Mouse (Mus musculus) v-Abl transformed pro-B cells (cell line): ENCODE measurements around the gene Itpkb.

Experiments used
- in situ Hi-C, 2 experiments: fragments of 400-800 bp; cut with MboI; formaldehyde crosslinking; loops; one replicate each; pipeline ENCODE4 v1.15.1; 2025; ENCODE audit not compliant: unreplicated experiment in 2 of 2

Itpkb gene

DNA sequence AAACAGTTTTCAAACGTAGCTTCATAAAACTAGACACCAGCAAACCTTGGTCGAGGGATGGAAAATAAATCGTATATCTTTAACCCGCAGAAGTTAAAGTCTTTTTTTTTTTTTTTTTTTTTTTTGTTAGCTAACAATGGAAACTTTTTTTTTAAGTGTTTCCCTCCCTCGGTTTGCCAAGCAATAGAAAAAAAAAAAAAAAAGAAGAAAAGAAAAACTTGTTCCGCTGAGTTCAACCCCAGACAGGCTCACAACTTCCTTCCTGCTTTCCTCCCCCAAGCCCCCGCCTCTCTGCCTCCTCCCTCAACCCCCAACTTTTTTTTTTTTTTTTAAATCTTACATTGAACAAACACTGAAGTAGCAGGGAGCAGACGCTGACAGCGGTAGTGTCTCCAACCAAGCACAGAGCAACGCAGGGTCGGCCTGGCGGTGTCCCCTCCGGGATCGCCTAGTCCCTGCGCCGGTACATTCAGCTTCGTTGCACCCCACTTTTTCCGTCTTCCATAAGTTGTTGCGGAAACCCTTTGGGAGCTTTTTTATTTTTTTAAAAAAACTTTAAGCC, at the start of gene Itpkb:
TSS of gene Itpkb (plus strand) at position 341 of the 562 bp plus-strand sequence.
- in situ Hi-C loops = loop anchor here in 1 of 2 experiments (5.0 kb wide), 1 partner anchor 77 kb away; no protein-coding TSS in a partner anchor

DNA sequence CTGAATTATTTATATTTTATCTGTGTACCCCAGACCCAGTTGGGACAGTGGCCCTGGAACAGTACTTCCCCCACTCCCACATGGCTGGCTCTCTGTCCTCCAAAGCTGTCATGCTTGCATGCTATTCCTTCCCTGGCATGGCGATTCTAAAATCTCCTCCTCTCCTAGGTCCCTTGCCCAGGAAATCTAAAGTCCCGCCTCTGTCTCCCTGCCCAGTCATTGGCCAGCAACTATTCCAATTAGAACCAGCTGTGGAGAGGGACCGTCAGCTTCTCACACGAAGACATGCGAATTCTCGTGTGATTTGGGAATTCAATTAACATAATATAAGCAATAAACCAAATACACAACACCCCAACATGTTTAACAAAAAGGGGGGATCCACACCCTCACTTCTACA, 47.7 kb upstream of the Itpkb start:
- in situ Hi-C loops = no loop called here

DNA sequence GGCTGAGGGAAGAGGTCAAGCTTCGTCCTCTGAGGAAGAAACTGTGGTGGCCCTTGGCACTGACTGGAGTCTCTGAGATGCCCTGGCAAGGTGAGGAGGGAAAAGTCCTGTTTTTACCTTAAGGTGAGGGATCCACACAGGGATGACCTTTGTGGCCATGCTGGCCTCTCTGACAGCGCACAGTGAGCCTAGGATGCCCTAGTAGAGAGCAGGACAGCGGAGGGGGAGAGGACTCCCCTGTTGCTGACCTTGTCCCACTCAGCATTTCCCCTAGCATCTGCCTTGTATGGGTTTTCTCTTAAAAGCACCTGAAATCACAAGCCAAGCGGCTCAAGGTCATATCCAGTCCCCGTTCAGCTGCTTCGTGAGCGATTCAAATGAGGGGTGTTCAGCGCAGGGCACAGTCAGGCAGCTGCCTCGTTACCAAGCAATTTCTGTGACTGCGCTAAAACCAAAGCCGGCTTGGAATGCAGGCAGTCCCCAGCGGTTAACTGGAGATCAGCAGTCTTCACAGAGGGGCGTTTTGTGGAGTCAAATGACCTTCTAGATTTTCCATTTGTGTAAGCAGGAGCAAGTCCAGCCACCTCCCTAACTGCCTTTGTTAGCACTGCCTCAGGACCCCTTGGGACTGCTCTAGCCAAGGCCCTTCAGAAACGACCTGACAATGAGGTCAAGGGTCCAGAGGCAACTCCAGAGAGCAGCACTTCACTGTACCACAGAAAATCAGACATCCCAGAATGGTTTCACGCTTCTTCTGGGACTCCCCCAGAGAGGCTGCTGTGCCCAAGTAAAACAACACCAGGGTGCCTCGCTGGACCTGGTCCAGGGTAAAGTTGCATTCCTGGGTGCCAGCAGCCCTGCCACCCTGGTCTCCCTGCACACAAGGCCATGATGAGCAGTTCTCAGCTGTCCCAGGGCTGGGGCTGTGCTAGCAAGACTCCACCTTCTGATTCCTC, 46.2 kb upstream of the Itpkb start:
- in situ Hi-C loops = no loop called here

DNA sequence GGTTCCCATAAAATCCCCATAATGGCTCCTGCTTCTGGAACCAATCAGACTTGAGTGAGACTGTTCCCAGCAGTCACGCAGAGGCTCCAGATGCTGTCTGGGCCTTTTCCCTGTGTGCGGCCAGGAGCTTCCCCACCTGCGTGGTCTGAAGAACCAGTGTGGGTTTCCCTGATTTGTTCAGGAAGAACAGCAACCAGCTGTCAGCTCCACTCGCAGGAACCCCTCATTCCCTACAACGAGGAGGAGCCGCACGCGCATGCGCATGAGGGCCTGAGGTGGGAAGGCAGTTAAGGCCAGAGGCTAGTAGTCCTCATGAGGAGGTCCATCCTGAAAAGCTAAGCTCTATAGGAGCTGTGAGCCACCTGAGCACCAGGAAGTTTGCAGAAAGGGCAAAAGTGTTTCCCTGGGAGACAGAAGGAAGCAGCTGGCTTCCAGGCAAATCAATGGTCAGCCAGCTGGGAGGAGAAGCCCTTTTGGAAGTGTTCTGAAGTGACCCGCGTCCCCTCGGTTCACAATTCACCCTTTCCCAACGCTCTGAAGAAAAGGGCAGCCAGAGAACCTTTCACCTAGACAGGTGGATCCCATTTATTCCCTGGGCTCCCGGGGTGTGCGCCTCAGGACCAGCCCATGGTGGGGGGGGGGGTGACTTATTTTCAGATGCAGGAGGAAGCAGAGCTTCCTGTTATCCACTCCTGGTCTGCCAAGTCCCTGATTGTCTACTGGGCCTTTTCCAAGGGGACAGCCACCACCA, 44.0 kb upstream of the Itpkb start:
- in situ Hi-C loops = no loop called here

DNA sequence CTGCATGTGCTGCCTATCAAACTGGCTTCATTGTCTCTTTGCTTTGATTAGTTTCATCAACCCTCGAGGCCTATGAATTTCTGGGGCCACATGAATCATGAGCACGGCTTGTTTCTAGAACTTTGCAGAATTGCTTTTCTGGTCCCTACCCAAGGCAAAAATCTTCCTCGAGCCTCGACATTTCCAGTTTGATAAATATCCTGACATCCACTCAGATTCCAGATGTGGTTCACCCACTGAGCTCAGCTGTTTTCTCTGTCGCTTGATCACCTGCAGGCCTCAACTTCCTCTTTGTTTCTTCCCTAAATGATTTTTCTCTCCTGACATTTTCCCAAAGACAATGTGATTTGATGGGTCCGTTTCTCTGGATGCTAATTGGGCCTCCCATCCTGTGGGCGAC, 42.1 kb upstream of the Itpkb start:
- in situ Hi-C loops = no loop called here

DNA sequence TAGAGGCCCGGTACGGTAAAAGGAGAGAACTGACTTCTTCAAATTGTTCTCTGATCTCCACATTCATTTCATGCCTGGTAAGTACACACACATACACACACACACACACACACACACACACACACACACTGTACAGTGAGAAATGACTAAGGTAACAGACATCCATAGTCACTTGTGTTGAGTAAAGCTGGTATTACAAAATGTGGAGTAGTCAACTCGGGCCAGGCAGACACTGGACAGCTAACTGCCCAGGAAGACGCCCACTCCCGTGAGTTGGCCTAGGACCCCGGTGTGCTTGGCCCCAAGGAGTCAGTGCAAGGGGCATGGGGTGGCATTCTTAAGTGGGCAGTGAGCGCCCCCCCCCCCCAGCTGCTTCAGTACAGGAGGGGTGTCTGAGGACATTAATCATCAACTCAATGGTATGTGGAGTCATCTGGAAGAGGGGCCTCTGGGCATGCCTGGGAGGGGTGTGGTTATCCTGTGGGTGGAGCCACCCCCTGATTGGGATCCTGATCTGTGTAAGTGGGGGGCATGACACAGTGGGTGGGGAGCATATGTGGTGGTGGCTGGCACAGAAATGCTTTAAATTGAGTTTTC, 41.3 kb upstream of the Itpkb start:
- in situ Hi-C loops = no loop called here

DNA sequence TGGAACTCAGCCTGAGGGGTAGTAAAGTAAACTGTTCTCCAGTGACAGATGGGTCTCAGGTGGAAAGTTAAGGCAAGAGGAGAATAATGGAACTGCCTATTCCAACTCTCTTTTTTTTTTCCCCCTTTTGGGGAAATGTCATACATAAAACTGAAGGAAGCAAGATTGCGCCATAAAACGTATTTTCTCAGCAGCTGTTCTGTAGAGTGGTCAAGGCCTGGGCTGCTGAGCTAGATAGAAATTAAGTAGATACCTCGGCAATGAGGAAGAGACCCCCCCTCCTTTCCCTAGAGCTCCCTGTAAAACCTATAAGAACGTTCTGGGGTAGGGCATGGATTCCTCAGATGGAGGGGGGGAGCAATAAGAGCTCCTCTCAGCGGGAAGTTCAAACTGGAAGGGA, 40.5 kb upstream of the Itpkb start:
- in situ Hi-C loops = no loop called here

DNA sequence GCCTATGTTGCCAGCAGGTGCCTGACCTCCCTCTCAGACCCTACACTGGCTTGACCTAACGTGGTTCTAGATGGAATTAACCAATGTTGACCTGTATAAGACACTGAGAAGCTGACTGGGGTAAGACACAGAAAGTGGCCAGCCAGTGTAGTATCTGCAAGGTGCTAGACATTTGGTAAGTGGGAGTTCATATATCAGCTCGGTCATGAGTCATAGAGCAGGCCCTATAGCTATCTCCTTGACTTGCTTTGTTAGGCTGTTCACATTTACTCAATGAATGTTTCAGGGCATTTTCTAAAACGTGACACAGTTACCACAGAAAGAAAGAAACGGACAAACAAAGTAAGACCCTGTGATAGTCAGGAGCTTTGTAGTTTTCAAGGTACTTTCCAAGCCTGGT, 39.9 kb upstream of the Itpkb start:
- in situ Hi-C loops = no loop called here

DNA sequence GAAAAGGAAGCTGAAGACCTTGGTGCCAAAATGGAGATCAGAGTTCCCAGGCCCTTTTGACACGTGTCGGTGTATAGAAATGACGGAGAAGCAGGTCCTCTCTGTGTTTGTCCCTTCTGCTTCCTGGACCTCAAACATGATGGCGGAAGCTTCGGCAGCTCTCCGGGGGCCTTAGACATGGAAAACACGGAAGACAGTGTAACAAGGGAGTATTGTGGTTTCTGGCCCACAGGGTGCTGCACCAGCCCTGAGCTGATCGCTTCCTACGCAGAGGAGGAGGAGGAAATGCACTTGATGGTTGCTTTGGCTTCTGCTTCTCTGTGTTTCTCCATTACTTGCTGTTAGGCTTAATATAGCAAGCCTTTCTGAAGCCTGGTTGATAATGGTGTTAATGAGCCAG, 34.2 kb upstream of the Itpkb start:
- in situ Hi-C loops = no loop called here

DNA sequence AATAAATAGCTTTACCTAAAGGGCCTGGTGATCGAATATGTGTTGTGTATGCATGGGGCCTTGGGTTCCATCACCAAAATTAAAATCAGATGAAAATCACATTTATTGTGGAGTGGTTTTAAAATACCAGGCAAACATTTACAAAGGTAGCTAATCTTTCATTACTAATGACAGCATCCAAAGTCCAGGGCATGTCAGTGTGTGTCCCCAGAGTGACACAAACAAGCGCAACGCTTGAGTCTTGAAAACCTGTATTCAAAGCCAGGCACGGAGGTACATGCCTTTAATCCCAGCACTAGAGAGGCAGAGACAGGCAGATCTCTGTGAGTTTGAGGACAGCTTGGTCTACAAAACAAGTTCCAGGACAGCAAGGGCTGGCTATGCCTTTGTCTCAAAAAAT, 30.6 kb upstream of the Itpkb start:
- in situ Hi-C loops = no loop called here

DNA sequence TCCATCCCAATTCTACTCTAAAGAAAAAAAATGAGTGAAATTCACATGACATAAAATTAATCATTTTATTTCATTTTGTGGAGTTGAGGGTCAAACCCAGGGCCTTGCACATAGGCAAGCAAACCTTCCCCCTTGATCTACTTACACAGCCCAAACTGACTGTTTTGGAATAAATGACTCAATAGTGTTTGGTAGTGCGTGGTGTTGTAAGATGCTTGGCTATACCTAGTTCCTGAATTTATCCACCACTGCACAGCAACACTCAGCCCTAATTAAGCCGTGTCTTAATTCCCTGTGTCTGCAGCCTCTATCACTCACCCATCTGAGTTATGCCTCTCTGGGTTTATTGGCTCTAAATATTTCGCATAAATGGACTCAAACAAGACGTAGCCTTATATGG, 30.0 kb upstream of the Itpkb start:
- in situ Hi-C loops = no loop called here

DNA sequence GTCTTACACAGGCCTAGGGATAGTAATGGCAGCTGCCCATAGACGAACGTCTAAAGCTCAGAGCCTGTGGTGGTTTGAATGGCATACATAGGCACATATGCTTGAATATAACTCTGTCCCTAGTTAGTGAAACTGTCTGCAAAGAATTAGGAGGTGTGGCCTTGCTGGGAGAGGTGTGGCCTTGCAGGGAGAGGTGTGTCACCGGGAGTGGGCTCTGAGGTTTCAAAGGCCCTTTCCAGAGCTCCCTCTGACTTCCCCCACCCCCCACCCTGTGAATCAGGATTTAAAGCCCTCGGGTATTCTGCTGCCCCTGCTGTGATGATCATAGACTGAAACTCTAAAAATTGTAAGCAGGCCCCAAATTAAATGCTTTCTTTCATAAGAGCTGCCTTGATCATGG, 29.3 kb upstream of the Itpkb start:
- in situ Hi-C loops = no loop called here

DNA sequence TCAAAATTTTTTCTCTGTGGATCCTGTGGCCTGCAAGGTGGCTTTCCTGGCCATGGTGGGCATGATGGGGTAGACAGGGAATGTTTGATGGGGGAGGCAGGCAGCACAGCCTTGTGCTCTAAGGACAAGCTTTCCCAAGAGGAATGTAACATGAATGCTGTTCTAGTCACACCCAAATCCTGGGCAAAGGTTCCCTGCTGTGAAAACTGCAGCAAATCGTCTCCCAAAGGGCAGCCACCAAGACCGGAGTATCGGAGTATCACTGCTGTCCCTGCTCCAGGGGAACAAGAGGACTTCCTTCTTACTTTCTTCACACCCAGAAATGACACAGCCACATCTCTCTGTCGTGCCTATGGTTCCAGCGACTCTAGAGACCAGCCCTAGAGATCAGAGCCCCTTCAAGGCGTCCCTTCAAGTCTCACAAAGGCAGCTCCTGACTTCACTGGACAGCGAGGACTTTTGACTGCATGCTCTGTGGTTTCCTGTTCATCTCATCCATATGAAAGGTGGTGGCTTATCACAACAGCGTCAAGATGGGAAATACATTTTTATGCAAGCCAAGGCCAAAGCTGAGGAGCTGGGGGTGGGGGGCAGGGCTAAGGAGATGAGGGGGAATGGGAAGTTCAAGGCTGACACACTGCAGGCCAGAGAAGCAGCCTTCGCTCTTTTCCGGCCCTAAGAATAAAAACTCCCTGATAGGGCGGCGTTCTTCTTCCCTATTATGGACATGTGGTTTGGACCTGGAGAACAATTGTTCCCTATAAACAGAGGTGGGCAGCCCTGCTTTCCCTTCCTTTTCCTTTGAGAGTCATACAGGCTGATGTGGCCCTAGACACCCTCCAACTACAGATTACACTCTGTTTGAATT, 27.8 kb upstream of the Itpkb start:
- in situ Hi-C loops = no loop called here

DNA sequence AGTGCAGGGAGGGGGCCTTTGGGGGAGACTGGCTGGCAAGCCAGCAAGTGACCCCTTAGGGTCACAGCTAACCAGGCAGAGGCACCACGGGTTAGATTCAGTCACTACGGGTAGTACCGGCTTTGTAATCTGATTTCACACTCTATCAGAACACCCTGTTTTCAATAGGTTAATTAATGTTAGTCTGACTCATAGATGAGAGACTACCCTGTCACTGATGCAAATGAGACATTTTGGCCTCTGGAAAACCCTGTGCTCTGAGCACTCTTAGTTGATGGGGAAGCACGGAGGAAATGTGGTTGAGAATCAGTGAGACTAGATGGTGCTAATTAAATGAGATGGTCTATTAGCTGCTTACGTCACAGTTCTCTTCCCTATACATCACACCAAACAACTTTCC, 26.7 kb upstream of the Itpkb start:
- in situ Hi-C loops = no loop called here

DNA sequence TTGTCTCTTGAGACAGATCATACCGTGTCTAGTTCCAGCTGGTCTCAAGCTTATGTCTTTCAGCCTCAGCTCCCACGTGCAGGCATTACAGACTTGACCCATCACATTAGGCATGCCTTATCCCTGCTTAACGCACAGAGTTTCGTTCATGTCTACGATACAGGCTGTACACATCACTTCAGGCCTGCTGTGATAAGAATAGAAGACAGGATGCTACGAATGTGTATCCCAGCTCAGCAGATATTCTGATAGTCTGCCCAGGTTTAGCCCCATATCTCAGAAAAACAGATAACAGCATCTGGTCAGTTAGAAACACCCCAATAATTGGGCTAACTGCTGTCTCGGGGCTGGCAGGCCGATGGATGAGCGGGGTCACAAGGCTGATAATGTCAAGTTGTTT, 23.4 kb upstream of the Itpkb start:
- in situ Hi-C loops = no loop called here

DNA sequence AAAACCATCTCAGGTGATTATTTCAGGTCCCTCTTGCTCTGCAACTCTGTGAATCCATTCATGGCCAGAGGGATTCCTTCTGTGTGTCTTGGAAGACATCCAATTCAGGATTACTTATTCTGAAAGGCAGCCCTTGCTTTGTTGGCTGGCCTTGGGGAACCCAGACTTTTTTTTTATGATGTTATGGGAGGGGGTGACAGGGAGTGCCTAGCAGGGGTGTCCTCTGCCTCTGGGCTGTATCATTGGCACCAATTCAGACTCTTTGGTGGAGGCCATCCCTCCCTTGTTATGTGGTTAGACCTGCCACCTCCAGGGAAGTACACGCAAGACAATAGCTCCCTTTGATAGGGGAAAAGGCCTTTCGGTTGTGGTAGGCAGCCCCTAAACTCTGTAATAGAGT, 22.6 kb upstream of the Itpkb start:
- in situ Hi-C loops = no loop called here

DNA sequence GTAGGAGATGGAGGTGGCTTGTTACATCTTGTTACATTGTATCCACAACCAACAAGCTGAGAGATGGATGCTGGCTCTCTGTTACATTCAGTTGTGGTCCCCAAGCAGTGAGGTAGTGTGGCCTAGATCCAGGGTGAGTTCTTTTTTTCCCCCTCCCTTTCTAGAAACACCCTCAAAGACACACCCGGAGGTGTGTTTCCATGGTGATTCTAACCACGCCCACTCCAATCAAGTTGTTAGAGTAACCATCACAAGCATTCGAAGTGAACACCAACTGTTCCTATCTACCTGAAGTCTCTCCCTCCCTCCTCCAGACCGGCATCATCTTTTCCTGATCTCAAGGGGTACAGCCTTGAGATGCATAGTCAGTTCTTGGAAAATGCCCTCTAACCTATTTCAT, 21.4 kb upstream of the Itpkb start:
- in situ Hi-C loops = no loop called here

DNA sequence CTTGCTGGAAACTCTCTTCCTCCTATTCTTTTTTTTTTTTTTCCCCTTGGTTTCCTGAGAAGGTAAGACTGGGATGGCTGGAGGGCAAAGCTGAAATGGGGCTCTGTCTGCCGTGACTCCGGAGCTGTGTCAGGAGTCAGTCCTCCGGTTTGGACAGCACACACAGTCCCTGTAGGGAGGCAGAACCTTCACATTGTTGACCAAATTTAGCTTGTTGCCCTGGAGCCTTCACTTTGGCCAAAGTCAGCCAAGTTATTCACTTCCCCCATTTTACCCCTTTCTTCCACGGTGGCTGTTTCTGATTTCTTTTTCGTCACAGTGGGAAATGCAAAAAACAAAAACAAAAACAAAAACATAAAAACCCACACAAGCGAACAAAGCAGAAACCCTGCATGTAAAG, 18.0 kb upstream of the Itpkb start:
- in situ Hi-C loops = no loop called here

DNA sequence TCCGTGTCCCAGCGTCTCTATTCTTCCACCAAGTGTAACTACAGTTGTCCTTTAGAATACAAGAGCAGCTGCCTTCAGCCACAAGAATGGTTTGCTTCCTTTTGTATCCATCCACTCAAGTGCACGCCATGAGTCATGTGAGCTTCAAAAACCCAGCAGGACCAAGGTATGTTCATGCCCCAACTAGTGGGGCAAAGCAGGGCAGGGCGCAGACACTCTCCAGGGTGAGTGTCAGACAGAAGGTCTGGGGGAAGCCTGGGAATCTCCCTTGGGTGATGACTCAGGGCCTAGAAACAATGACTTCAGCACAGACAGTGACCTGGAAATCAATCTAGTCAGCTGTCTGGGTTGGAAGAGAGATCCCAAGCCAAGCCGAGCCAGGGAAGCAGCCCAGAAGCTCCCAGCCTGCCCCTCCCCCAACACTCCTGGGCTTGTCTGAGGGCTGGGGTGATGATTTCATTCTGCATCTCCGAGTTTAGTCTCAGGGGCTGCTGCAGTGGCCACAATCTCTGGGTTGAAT, 17.4 kb upstream of the Itpkb start:
- in situ Hi-C loops = no loop called here
